Mouse (Mus musculus): ENCODE results near the gene Prrc2c. TPM values are rescaled to one million over a fixed set of nuclear protein-coding genes. Genes with fewer than 3 reads are reported as not detected.
"Not testable (repeated sequence)": the region's sequence is repeated elsewhere in the genome, so short reads cannot be mapped to it uniquely, and the experiment has no call there.

The Prrc2c gene
- 142 and 158 TPM in 2 replicates for polyA plus RNA-seq (2015; fragmentation: Nextera tagmentation; extraction: Ambion mirVana)

GRCm38 (mm10) chr1:162740401-162740835 lies at the start of gene Prrc2c:
Prrc2c (minus strand) TSS chr1:162740556.
- Histone ChIP-seq H3K27me3 (replicated peaks) (no peaks in the 10 kb centered on the region), H3K36me3 (replicated peaks) (no peaks in the 10 kb centered on the region), H3K27ac (peak within 1 kb of the TSS; percentile 98), H3K9ac (peak within 1 kb of the TSS; percentile 92), H3K4me1 (peaks cover 34% of the 10 kb centered on the region), H3K4me3 (peak within 1 kb of the TSS; percentile 93), H3K4me2 (peak within 1 kb of the TSS; percentile 79), H3K9me3 (no peaks in the 10 kb centered on the region)
- ATAC-seq (replicated peaks): peak; percentile 97
- under 1% methylated on average over 36 of the region's 36 CpGs for WGBS

GRCm38 (mm10) chr1:162785222-162785621 lies 44.9 kb upstream of the Prrc2c start:
- no peak for ATAC-seq (replicated peaks)
- Histone ChIP-seq H3K4me3 (no peak overlapping the region), H3K4me2 (no peak overlapping the region), H3K4me1 (no peaks in the 10 kb centered on the region), H3K9me3 (no peaks in the 10 kb centered on the region), H3K36me3 (replicated peaks) (no peaks in the 10 kb centered on the region), H3K27ac (no peak overlapping the region), H3K9ac (no peak overlapping the region), H3K27me3 (replicated peaks) (no peaks in the 10 kb centered on the region)
- 71% methylated on average over 4 of the region's 4 CpGs for WGBS

GRCm38 (mm10) chr1:162783669-162784248 lies 43.4 kb upstream of the Prrc2c start:
- Histone ChIP-seq H3K4me3 (no peak overlapping the region), H3K4me2 (no peak overlapping the region), H3K4me1 (no peaks in the 10 kb centered on the region), H3K9me3 (no peaks in the 10 kb centered on the region), H3K9ac (no peak overlapping the region), H3K27ac (0 out of 2 replicates have a peak overlapping the region, but pooled peaks have one; percentile 21), H3K36me3 (replicated peaks) (no peaks in the 10 kb centered on the region), H3K27me3 (replicated peaks) (no peaks in the 10 kb centered on the region)
- ATAC-seq (replicated peaks): peak; percentile 89
- 54% methylated on average over 7 of the region's 7 CpGs for WGBS

GRCm38 (mm10) chr1:162781035-162781434 lies 40.7 kb upstream of the Prrc2c start:
- not testable (repeated sequence) for H3K4me2 ChIP-seq; H3K9ac ChIP-seq; ATAC-seq (replicated peaks); H3K36me3 ChIP-seq (replicated peaks); H3K4me3 ChIP-seq; H3K4me1 ChIP-seq; H3K9me3 ChIP-seq; H3K27ac ChIP-seq; H3K27me3 ChIP-seq (replicated peaks)
- WGBS: 100% methylated on average over 2 of the region's 2 CpGs

- WGBS: 93% methylated on average over 5 of the region's 5 CpGs
- H3K36me3 ChIP-seq (replicated peaks): no peaks in the 10 kb centered on the region
- no peaks in the 10 kb centered on the region for H3K9me3 ChIP-seq
- no peak overlapping the region for H3K9ac ChIP-seq
- H3K4me1 ChIP-seq: no peaks in the 10 kb centered on the region
- no peak overlapping the region for H3K27ac ChIP-seq
- H3K4me3 ChIP-seq: no peak overlapping the region
- no peak for ATAC-seq (replicated peaks)
- no peak overlapping the region for H3K4me2 ChIP-seq
- H3K27me3 ChIP-seq (replicated peaks): no peaks in the 10 kb centered on the region
These were observed 37.7 kb upstream of the Prrc2c start for GRCm38 (mm10) chr1:162777943-162778538.

GRCm38 (mm10) chr1:162773661-162774060 lies 33.3 kb upstream of the Prrc2c start:
- WGBS: 57% methylated on average over 4 of the region's 4 CpGs
- Histone ChIP-seq H3K9me3 (no peaks in the 10 kb centered on the region), H3K4me2 (no peak overlapping the region), H3K27ac (no peak overlapping the region), H3K36me3 (replicated peaks) (no peaks in the 10 kb centered on the region), H3K27me3 (replicated peaks) (no peaks in the 10 kb centered on the region), H3K9ac (no peak overlapping the region), H3K4me3 (no peak overlapping the region), H3K4me1 (no peaks in the 10 kb centered on the region)
- no peak for ATAC-seq (replicated peaks)

GRCm38 (mm10) chr1:162771617-162772360 lies 31.4 kb upstream of the Prrc2c start:
- H3K4me1 ChIP-seq: no peaks in the 10 kb centered on the region
- no peaks in the 10 kb centered on the region for H3K36me3 ChIP-seq (replicated peaks)
- H3K4me2 ChIP-seq: no peak overlapping the region
- H3K9ac ChIP-seq: no peak overlapping the region
- H3K27ac ChIP-seq: no peak overlapping the region
- H3K9me3 ChIP-seq: no peaks in the 10 kb centered on the region
- ATAC-seq (replicated peaks): no peak
- H3K4me3 ChIP-seq: no peak overlapping the region
- WGBS: 66% methylated on average over 4 of the region's 4 CpGs
- no peaks in the 10 kb centered on the region for H3K27me3 ChIP-seq (replicated peaks)

- no peak overlapping the region for H3K9ac ChIP-seq
- no peaks in the 10 kb centered on the region for H3K27me3 ChIP-seq (replicated peaks)
- ATAC-seq (replicated peaks): no peak
- H3K36me3 ChIP-seq (replicated peaks): no peaks in the 10 kb centered on the region
- H3K27ac ChIP-seq: no peak overlapping the region
- no peak overlapping the region for H3K4me2 ChIP-seq
- no peaks in the 10 kb centered on the region for H3K4me1 ChIP-seq
- H3K9me3 ChIP-seq: no peaks in the 10 kb centered on the region
- WGBS: 92% methylated on average over 6 of the region's 6 CpGs
- no peak overlapping the region for H3K4me3 ChIP-seq
These were observed 11.7 kb upstream of the Prrc2c start for GRCm38 (mm10) chr1:162752009-162752408.

- H3K36me3 ChIP-seq (replicated peaks): no peaks in the 10 kb centered on the region
- no peak overlapping the region for H3K9ac ChIP-seq
- H3K9me3 ChIP-seq: no peaks in the 10 kb centered on the region
- ATAC-seq (replicated peaks): no peak
- H3K4me1 ChIP-seq: no peaks in the 10 kb centered on the region
- H3K27ac ChIP-seq: no peak overlapping the region
- H3K4me2 ChIP-seq: no peak overlapping the region
- H3K27me3 ChIP-seq (replicated peaks): no peaks in the 10 kb centered on the region
- 74% methylated on average over 7 of the region's 7 CpGs for WGBS
- no peak overlapping the region for H3K4me3 ChIP-seq
These were observed 9.3 kb upstream of the Prrc2c start for GRCm38 (mm10) chr1:162749607-162750006.

- Histone ChIP-seq H3K36me3 (replicated peaks) (no peaks in the 10 kb centered on the region), H3K9me3 (no peaks in the 10 kb centered on the region), H3K9ac (no peak overlapping the region), H3K27ac (no peak overlapping the region), H3K4me1 (no peaks in the 10 kb centered on the region), H3K27me3 (replicated peaks) (no peaks in the 10 kb centered on the region), H3K4me2 (no peak overlapping the region), H3K4me3 (no peak overlapping the region)
- no peak for ATAC-seq (replicated peaks)
- WGBS: 82% methylated on average over 5 of the region's 5 CpGs
These were observed 8.4 kb upstream of the Prrc2c start for GRCm38 (mm10) chr1:162748761-162749160.

GRCm38 (mm10) chr1:162739831-162740394 lies 443 bp downstream of the Prrc2c start:
- Histone ChIP-seq H3K4me1 (peaks cover 34% of the 10 kb centered on the region), H3K9ac (peak overlapping the region; percentile 92), H3K9me3 (no peaks in the 10 kb centered on the region), H3K4me3 (peak overlapping the region; percentile 93), H3K27ac (peak overlapping the region; percentile 98), H3K36me3 (replicated peaks) (no peaks in the 10 kb centered on the region), H3K4me2 (peak overlapping the region; percentile 79), H3K27me3 (replicated peaks) (no peaks in the 10 kb centered on the region)
- ATAC-seq (replicated peaks): peak; percentile 93
- under 1% methylated on average over 55 of the region's 58 CpGs for WGBS

GRCm38 (mm10) chr1:162739406-162739805 lies 950 bp downstream of the Prrc2c start:
- Histone ChIP-seq H3K4me1 (peaks cover 34% of the 10 kb centered on the region), H3K9me3 (no peaks in the 10 kb centered on the region), H3K36me3 (replicated peaks) (no peaks in the 10 kb centered on the region), H3K27me3 (replicated peaks) (no peaks in the 10 kb centered on the region), H3K4me3 (peak overlapping the region; percentile 93), H3K4me2 (peak overlapping the region; percentile 79), H3K27ac (peak overlapping the region; percentile 98), H3K9ac (peak overlapping the region; percentile 92)
- WGBS: under 1% methylated on average over 10 of the region's 10 CpGs
- ATAC-seq (replicated peaks): no peak; the same call in 1 of the 2 replicates
